Mouse (Mus musculus) midbrain, embryonic 14.5 days (tissue): ENCODE data around the gene Ppp1r13l. TPM values are rescaled to one million over a fixed set of nuclear protein-coding genes. Genes with fewer than 3 reads are reported as not detected.
A peak's percentile ranks its signal among the peaks of the same experiment; 100 is the strongest.

Source experiments
- ATAC-seq: fragments of 200-750 bp; cut with Nextera tagmentation; 2 replicates; pipeline ENCODE4 v1.8.0; 2017; ENCODE audit warnings: moderate number of reproducible peaks, moderate library complexity; ENCODE audit not compliant: low FRiP score, low TSS enrichment
- DNase-seq: peaks from one replicate; pipeline ENCODE4 v3.0.0-alpha.2; 2015
- H3K27ac ChIP-seq: fragments of 300-500 bp; sonication (generic); replicated peaks from 2 replicates; pipeline ENCODE4 v1.5.1; 2014; ENCODE audit warnings: mild to moderate bottlenecking, low read depth, low read length, moderate library complexity
- H3K27me3 ChIP-seq: fragments of 300-500 bp; sonication (generic); 2 replicates; pipeline ENCODE4 v1.6.1; 2014; ENCODE audit warnings: low read length, control low read depth, mixed read lengths; ENCODE audit not compliant: control insufficient read depth, insufficient read depth
- H3K36me3 ChIP-seq: fragments of 300-500 bp; sonication (generic); 2 replicates; pipeline ENCODE4 v1.6.1; 2014; ENCODE audit warnings: low read length, control low read depth; ENCODE audit not compliant: control insufficient read depth, insufficient read depth
- H3K4me1 ChIP-seq: fragments of 300-500 bp; sonication (generic); 2 replicates; pipeline ENCODE4 v1.6.1; 2014; ENCODE audit warnings: mild to moderate bottlenecking, antibody characterized with exemption, low read length, control low read depth; ENCODE audit not compliant: control insufficient read depth, insufficient read depth
- H3K4me2 ChIP-seq: fragments of 300-500 bp; sonication (generic); 2 replicates; pipeline ENCODE4 v1.6.1; 2014; ENCODE audit warnings: mild to moderate bottlenecking, low read length, moderate library complexity
- H3K4me3 ChIP-seq: fragments of 300-500 bp; sonication (generic); replicated peaks from 2 replicates; pipeline ENCODE4 v1.5.1; 2014; ENCODE audit warnings: low read depth, low read length
- H3K9ac ChIP-seq: fragments of 300-500 bp; sonication (generic); replicated peaks from 2 replicates; pipeline ENCODE4 v1.6.1; 2014; ENCODE audit warnings: mild to moderate bottlenecking, low read length, moderate library complexity
- H3K9me3 ChIP-seq: fragments of 300-500 bp; sonication (generic); 2 replicates; pipeline ENCODE4 v1.6.1; 2016; ENCODE audit warnings: low read length, control low read depth, mixed read lengths; ENCODE audit not compliant: control insufficient read depth
- WGBS: fragments of 180-500 bp; shearing (Covaris S2); extraction: QIAGEN DNeasy Blood & Tissue Kit; methylation state at CpG from one replicate; pipeline ENCODE4 v1.1.7; 2014; 5-methylcytosine and 5-hydroxymethylcytosine counted together
- polyA plus RNA-seq: library from polyadenylated mRNA; unstranded; fragments of >200 nt; fragmentation: Nextera tagmentation; extraction: Ambion mirVana; gene quantifications from 2 replicates; pipeline ENCODE4 v1.2.1, GENCODE M21; 2014

Gene Ppp1r13l
- polyA plus RNA-seq, 1 experiment from 2014 or later, result 1.9 TPM

DNA sequence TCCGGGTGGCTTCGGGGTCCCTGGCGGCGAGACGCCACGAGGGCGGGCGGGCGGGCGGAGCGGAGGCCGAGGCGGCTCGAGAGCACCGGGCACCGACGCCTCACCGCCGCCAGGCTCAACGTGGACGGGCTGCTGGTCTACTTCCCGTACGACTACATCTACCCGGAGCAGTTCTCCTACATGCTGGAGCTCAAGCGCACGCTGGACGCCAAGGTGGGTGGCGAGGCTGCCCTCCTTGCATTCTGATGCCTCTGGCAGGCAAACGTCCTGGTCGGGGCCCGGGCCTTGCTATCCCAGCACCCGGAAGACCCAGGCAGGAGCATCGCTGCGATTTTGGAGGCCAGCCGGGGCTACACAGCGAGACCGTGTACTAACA, 22.6 kb downstream of the Ppp1r13l start:
- DNase-seq, result no peak

DNA sequence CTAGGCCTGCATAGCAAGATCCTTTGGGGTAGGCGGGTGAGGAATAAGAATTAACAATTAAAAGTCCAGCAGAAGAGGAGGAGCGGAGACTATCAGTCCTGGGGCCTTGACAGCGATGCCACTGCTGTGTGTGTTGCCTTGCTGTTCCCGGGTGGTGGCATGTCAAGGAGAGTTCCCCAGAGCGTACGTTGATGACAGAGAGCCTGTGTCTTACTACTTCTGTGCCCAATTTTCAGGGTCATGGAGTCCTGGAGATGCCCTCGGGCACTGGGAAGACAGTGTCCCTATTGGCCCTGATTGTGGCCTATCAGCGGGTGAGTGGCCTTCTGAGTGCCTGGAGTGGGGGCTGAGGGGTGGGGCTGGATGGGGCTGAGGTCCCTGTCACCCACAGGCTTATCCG, 24.2 kb downstream of the Ppp1r13l start:
- Histone ChIP-seq H3K9ac (no peak overlapping the region), H3K4me2 (peak overlapping the region; percentile 84; the same call in 1 of the 2 replicates)
- WGBS, result 94% methylated on average over 9 of the region's 9 CpGs

More for the DNA sequence above, 22.6 kb downstream of the Ppp1r13l start:
- peak overlapping the region; percentile 70 for H3K27ac ChIP-seq
- WGBS, result under 1% methylated on average over 29 of the region's 37 CpGs
- H3K4me2 ChIP-seq, result peak overlapping the region; percentile 84
- H3K4me1 ChIP-seq, result peaks cover 13% of the 10 kb centered on the region
- peak; percentile 66 for ATAC-seq
- peak overlapping the region; percentile 88 for H3K4me3 ChIP-seq
- no peaks in the 10 kb centered on the region for H3K9me3 ChIP-seq
- no peaks in the 10 kb centered on the region for H3K27me3 ChIP-seq
- H3K36me3 ChIP-seq, result peaks cover 33% of the 10 kb centered on the region
- peak overlapping the region; percentile 78 for H3K9ac ChIP-seq

DNA sequence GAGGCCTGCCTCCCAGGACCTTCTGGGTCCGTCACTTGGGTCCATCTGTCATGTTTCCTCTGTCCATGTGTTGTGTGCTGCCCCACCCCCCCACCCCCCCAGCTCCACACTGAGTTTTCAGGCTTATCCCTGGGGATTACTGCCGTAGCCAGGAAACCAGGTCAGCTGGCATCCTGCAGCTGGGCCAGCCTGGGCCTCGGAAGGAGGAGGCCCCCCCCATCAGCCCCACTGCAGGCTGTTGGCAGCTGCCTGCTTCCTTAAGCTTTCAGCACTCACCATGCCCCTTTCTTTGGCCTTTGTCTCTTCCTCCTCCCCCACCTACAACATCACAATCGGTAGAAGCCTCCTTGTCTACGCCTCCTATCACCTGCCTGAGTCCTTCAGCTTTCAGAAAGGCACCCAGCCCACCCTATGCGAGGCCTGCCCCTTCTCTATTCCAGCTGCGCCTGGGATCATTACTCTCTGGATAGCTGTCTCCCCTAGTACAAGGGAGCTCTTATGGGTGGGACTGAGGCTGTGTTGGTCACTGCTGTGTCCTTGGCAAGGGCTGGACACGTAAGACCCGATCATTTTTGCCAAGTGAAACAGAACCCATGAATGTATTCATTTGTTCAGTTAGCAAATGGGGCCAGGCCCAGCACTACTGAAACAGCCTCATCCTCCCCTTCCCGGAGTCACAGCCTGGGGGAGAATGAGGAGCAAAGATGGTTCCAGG, 29.3 kb downstream of the Ppp1r13l start:
- DNase-seq (peak; percentile 67), ATAC-seq (peak; percentile 46; the same call in 1 of the 2 replicates)
- no peak overlapping the region for H3K4me3 ChIP-seq
- H3K27ac ChIP-seq, result peak overlapping the region; percentile 66
- no peaks in the 10 kb centered on the region for H3K27me3 ChIP-seq
- H3K9me3 ChIP-seq, result no peaks in the 10 kb centered on the region
- no peak overlapping the region; the same call in 1 of the 2 replicates for H3K9ac ChIP-seq
- 38% methylated on average over 10 of the region's 10 CpGs for WGBS
- H3K4me2 ChIP-seq, result no peak overlapping the region
- 0 out of 2 replicates have a peak, but pooled peaks cover 3% of the 10 kb centered on the region for H3K4me1 ChIP-seq
- H3K36me3 ChIP-seq, result peaks cover 99% of the 10 kb centered on the region

More for the DNA sequence above, 24.2 kb downstream of the Ppp1r13l start:
- Histone ChIP-seq H3K4me3 (no peak overlapping the region), H3K36me3 (peaks cover 49% of the 10 kb centered on the region), H3K27ac (no peak overlapping the region), H3K4me1 (peaks cover 13% of the 10 kb centered on the region), H3K9me3 (no peaks in the 10 kb centered on the region), H3K27me3 (no peaks in the 10 kb centered on the region)
- no peak for ATAC-seq
- DNase-seq, result no peak

DNA sequence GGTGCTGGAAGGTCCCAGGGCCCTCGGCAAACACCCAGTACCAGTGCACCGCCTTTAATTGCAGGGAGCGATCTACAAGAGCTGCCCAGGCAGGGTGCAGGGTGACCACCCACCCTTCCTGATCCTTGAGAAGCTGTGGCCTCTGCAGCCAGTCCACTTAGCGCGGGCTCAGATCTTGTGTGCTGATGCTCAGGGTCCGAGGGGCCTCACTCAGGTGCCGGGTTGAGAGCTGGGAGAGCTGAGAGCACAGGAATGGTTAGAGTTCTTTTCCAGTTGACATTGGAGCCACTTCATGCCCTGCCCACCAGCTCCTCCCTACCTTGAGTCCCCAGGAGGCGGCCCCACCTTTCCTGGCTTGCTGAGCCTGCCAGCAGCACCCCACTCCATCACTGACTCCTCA, 34.9 kb downstream of the Ppp1r13l start:
- WGBS, result 91% methylated on average over 8 of the region's 8 CpGs
- H3K27ac ChIP-seq, result no peak overlapping the region
- no peaks in the 10 kb centered on the region for H3K9me3 ChIP-seq
- H3K4me2 ChIP-seq, result no peak overlapping the region
- no peak for DNase-seq
- H3K9ac ChIP-seq, result no peak overlapping the region
- no peak for ATAC-seq
- peaks cover 65% of the 10 kb centered on the region for H3K36me3 ChIP-seq
- no peaks in the 10 kb centered on the region for H3K4me1 ChIP-seq
- H3K4me3 ChIP-seq, result no peak overlapping the region
- H3K27me3 ChIP-seq, result no peaks in the 10 kb centered on the region

DNA sequence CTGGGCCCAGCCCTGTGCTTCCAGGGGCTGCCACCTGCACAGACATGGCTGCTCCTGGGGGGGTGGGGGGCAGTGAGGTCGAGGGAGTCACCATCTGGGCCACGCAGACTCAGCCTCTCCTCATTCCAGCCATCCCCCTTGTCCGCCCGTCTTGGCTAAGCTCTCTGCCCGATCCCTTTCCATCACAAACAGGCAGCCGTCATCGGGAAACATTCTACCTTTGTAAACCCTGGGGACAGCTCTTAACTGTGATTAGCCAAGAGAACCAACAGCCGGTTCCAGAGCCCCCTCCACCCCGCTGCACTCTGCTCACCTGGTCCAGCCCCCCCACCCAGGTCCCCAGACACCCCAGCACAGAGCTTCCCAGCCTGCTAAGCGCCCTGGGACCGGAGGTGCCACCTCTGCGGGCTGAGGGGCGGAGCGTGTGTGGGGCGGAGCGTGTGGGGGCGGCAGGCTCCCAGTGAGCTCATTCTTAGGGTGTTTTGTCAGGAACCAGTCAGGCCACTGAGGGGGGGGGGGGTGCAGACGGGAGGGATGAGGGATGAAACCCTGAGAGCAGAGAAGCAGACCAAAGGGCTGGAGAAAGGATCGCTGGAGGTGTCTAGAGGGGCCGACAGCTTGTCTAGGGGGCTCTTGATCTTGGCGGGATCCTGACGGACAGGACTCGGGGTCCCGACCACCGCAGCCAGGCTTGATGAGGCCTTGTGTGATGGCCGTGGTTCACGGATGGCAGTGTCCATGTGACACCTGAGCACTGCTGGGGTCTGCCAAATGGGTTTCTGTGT, 40.1 kb downstream of the Ppp1r13l start:
- Histone ChIP-seq H3K4me1 (0 out of 2 replicates have a peak, but pooled peaks cover 10% of the 10 kb centered on the region), H3K36me3 (peaks cover 13% of the 10 kb centered on the region), H3K9ac (no peak overlapping the region), H3K4me2 (peak overlapping the region; percentile 46), H3K9me3 (peaks cover 5% of the 10 kb centered on the region; the same call in 1 of the 2 replicates), H3K4me3 (0 out of 2 replicates have a peak overlapping the region, but pooled peaks have one; percentile 10), H3K27ac (no peak overlapping the region), H3K27me3 (peaks cover 25% of the 10 kb centered on the region)
- DNase-seq (no peak), ATAC-seq (no peak)
- 3% methylated on average over 27 of the region's 27 CpGs for WGBS

DNA sequence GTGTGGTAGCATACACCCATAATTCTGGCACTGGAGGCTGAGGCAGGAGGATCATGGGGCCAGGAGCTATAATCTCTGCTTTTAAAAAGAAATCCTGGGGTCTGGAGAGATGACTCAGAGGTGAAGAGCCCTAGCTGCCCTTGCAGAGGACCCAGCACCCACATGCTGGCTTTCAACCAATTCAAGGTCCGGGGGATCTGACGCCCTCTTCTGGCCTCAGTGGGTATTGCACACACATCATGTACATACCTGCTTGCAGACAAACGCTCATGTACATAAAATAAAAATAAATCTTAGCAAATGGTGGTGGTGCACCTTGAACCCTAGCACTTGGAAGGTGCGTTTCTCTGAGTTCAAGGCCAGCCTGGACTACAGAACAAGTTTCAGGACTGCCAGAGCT, 41.4 kb downstream of the Ppp1r13l start:
- peaks cover under 1% of the 10 kb centered on the region; the same call in 1 of the 2 replicates for H3K36me3 ChIP-seq
- H3K4me3 ChIP-seq, result no peak overlapping the region
- 0 out of 2 replicates have a peak, but pooled peaks cover 10% of the 10 kb centered on the region for H3K4me1 ChIP-seq
- ATAC-seq (no peak), DNase-seq (no peak)
- no peak overlapping the region for H3K4me2 ChIP-seq
- peaks cover 31% of the 10 kb centered on the region for H3K27me3 ChIP-seq
- H3K9me3 ChIP-seq, result peaks cover 5% of the 10 kb centered on the region; the same call in 1 of the 2 replicates
- H3K27ac ChIP-seq, result no peak overlapping the region
- H3K9ac ChIP-seq, result no peak overlapping the region
- 88% methylated on average over 4 of the region's 4 CpGs for WGBS

DNA sequence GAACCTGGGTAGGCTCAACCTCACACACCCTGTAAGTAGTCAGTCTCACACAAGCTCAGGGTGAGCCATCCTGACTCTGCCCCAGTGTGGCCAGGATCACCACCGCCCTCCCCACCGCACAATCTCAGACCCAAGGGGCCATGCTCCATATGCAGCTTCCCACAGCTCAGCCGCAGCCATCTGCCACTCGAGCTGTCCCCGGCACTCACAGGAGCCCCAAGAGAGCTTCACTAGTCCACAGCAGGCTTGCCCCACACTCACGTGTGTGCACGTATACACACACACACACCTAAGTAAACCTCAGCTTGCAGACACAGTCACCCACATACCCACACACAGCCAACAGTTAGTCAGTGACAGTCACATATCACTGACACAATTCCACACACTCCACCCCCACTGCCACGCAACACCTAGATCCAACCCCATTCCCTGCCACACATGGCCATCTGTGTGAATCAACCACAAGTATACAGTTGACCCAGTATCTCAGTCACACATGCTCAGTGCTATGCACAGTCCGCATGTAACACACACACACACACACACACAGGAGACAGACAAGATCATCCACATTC, 43.1 kb downstream of the Ppp1r13l start:
- Histone ChIP-seq H3K27ac (no peak overlapping the region), H3K36me3 (no peaks in the 10 kb centered on the region), H3K4me2 (no peak overlapping the region), H3K27me3 (peaks cover 31% of the 10 kb centered on the region), H3K4me3 (no peak overlapping the region), H3K9ac (no peak overlapping the region), H3K4me1 (0 out of 2 replicates have a peak, but pooled peaks cover 10% of the 10 kb centered on the region), H3K9me3 (peaks cover 5% of the 10 kb centered on the region; the same call in 1 of the 2 replicates)
- ATAC-seq (no peak), DNase-seq (no peak)
- WGBS, result 63% methylated on average over 9 of the region's 9 CpGs

DNA sequence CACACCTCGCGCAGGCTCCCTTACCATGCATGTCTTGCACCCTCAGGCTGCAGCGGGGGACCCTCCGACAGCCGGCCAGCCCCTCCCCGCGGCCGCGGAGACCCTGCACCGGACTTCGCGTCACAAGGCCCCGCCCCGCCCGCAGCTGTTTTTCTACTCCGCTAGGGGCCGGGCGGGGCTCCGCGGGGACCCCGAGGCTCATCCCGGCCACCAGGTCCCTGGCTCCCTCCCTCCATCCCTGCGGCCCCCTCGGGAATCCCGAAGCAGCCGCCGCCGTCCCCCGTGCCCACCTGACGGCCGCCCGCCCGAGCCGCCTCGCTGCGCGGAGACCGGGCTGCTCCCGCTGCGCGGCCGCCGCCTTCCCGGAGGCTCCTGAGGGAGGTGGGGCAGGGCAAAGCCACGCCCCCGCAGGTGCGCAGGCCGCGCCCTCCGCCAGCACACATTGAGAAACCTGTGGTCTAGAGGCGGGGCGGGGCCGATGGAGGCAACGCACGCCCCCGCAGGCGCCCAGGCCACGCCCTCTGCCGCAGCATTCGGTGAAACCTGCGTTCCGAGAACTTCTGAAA, 44.3 kb downstream of the Ppp1r13l start, which contains the start of gene Klc3:
TSS of gene Klc3 (minus strand) at position 374 of the 566 bp plus-strand sequence.
- no peak for ATAC-seq

More for the DNA sequence above, 44.3 kb downstream of the Ppp1r13l start, which contains the start of gene Klc3:
- H3K27me3 ChIP-seq, result peaks cover 31% of the 10 kb centered on the region
- DNase-seq, result peak; percentile 41
- peak within 1 kb of the TSS; percentile 43; the same call in 1 of the 2 replicates for H3K9ac ChIP-seq
- no peak within 1 kb of the TSS for H3K27ac ChIP-seq
- no peaks in the 10 kb centered on the region for H3K36me3 ChIP-seq
- peaks cover 5% of the 10 kb centered on the region; the same call in 1 of the 2 replicates for H3K9me3 ChIP-seq
- H3K4me2 ChIP-seq, result peak within 1 kb of the TSS; percentile 86
- H3K4me3 ChIP-seq, result peak within 1 kb of the TSS; percentile 43
- WGBS, result under 1% methylated on average over 62 of the region's 62 CpGs
- H3K4me1 ChIP-seq, result 0 out of 2 replicates have a peak, but pooled peaks cover 10% of the 10 kb centered on the region
